Mouse (Mus musculus) liver, embryonic 14.5 days (tissue): Measurements from ENCODE around the gene Nop2.

ENCODE experiments used
- CTCF ChIP-seq: IDR thresholded peaks from 2 replicates; pipeline ENCODE4 v1.5.1; 2016; ENCODE audit warnings: antibody characterized with exemption, low read depth, control low read depth
- EP300 ChIP-seq: IDR thresholded peaks from 2 replicates; pipeline ENCODE4 v1.6.1; 2016; ENCODE audit warnings: antibody characterized with exemption, low read depth

- TF ChIP-seq CTCF (no peak), EP300 (no peak)
Observed at GRCm38 (mm10) chr6:125190816-125191215, 59.1 kb downstream of the Nop2 start.
